Mouse (Mus musculus): ENCODE results near the gene Nox4. TPM values are rescaled to one million over a fixed set of nuclear protein-coding genes. Genes with fewer than 3 reads are reported as not detected.

Gene Nox4
- polyA plus RNA-seq (2015; fragmentation: Nextera tagmentation; extraction: Ambion mirVana), result 1.7 and 2.1 TPM in 2 replicates

GRCm38 (mm10) chr7:87245856-87246579 lies at the start of gene Nox4:
TSS of gene Nox4 (plus strand) at chr7:87246096.

Other genes starting within 250 kb of the Nox4 start
- not detected in 2 replicates for gene Vmn2r79, start 250.0 kb upstream of the Nox4 start, polyA plus RNA-seq (2015; fragmentation: Nextera tagmentation; extraction: Ambion mirVana)
- 0.03 and 0.11 TPM in 2 replicates for gene Tyr, start 247.4 kb downstream of the Nox4 start, polyA plus RNA-seq (2015; fragmentation: Nextera tagmentation; extraction: Ambion mirVana)